Mouse (Mus musculus): ENCODE measurements at regions not wholly inside any gene's neighbourhood (a gene's known extent, or its start where the extent isn't known, plus 50 kb on each side); places are given as distances from the start of the nearest gene placed in this dataset.

- TF ChIP-seq POLR2A (IDR thresholded peaks at IDR 0.05; ENCODE audit: insufficient read length, low read depth) (no peak), USF1 (IDR thresholded peaks at IDR 0.05; ENCODE audit: low read depth) (no peak), E2F4 (IDR thresholded peaks at IDR 0.05; ENCODE audit: insufficient read depth) (no peak), MYOG (IDR thresholded peaks at IDR 0.05; ENCODE audit: control insufficient read depth in 1 of 3, insufficient read depth in 1 of 3, insufficient read length in 2 of 3, low read depth in 2 of 3) (no peak), POLR2AphosphoS2 (IDR thresholded peaks at IDR 0.05; ENCODE audit: insufficient read length, low read depth) (no peak), MYOD1 (IDR thresholded peaks at IDR 0.05; ENCODE audit: control insufficient read depth in 1 of 3, insufficient read length in 2 of 3, low read depth in 2 of 3) (no peak), TCF3 (IDR thresholded peaks at IDR 0.05; ENCODE audit: insufficient read length, low read depth) (no peak), TCF12 (IDR thresholded peaks at IDR 0.05; ENCODE audit: insufficient read depth, poor library complexity, severe bottlenecking) (no peak), MAX (IDR thresholded peaks at IDR 0.05; ENCODE audit: low read depth) (no peak)
Observed at GRCm38 (mm10) chr11:45265989-45266302, 585.9 kb upstream of the Clint1 start.
